Mouse (Mus musculus): ENCODE measurements at regions not wholly inside any gene's neighbourhood (a gene's known extent, or its start where the extent isn't known, plus 50 kb on each side); places are given as distances from the start of the nearest gene placed in this dataset.

DNA sequence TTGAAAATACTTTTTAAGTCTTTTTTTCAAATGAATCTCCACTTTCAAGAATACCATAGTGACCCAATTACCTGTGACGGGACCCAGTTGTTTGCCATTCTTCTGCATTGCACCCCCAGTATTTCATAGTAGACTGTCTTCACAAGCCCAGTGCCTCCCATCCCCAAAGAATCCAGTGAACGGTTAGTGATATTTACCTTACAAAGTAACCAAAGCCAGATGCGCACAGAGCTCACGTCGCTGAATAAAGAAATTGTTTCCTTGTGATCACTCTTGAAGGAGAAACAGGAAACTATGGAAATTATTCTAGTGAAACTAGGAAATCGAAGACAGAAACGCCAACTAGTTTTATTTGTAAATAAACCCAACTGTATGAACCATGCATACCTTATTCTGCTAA, 91.4 kb upstream of the Ssbp2 start:
- no peak for DNase-seq

DNA sequence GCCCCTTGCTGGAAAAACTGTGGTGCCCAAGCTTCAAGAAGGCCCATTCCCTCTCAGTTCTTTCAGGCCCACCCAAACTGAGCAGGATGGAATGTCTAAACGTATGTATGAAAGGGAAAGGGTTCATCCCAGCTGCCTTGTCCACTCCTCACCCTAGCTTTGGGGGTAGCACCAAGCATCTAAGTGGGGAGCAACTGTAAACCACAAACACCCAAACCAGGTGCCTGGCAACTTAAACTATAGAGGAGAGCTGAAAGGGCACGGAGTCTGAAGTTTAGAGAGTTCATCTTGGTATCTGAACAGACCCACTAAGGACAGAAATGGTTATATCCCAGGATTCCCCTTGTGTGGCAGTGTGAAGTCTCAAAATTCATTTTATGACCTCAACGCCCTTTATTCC, 90.1 kb upstream of the Ssbp2 start:
- peak in 1 of 2 experiments; percentile 18 for DNase-seq

More for the DNA sequence above, 91.4 kb upstream of the Ssbp2 start:
- intact Hi-C loops (cut with DNase I): no loop called here

GRCm38 (mm10) chr13:91370441-91370840, 89.6 kb upstream of the Ssbp2 start:
- intact Hi-C loops (cut with DNase I): loop anchor here (2.0 to 5.0 kb wide), 5 partner anchors 50 to 403 kb away; partner anchors contain the start of gene Atg10
- DNase-seq: peak; percentile 55 to 63

More for the DNA sequence above, 90.1 kb upstream of the Ssbp2 start:
- intact Hi-C loops (cut with DNase I): loop anchor here (2.0 to 5.0 kb wide), 5 partner anchors 51 to 403 kb away; partner anchors contain the start of gene Atg10

- peak; percentile 98 to 99 for DNase-seq
- intact Hi-C loops (cut with DNase I): loop anchor here (1.0 to 5.0 kb wide), 6 partner anchors 50 to 404 kb away; partner anchors contain the start of genes Atg10 and Ssbp2
Measured at GRCm38 (mm10) chr13:91370886-91371595, 89.0 kb upstream of the Ssbp2 start.

DNA sequence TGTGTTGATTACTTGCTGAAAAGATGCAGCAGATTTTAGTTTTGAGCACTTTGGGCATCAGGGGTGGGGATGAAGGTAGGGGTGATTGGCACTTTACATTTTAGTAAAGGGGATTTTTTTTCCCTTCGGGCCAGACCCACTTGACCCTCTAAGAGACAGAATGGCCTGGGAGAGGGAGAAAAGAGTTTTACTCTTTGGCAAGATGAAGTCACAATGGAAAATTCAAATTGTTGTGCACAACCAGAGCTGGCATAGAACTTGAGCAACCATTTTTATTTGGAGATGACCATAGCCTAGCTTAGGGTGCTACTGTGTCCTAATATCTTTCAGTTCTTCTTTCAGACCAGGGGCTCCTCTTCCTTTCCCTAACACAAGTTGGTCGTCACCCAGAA, 88.5 kb upstream of the Ssbp2 start:
- DNase-seq: no peak
- intact Hi-C loops (cut with DNase I): loop anchor here (1.0 to 5.0 kb wide), 6 partner anchors 49 to 404 kb away; partner anchors contain the start of genes Atg10 and Ssbp2

- intact Hi-C loops (cut with DNase I): loop anchor here (5.0 kb wide), 3 partner anchors 265 to 405 kb away; no protein-coding TSS in a partner anchor
- DNase-seq: peak; percentile 50 to 63
Measured at GRCm38 (mm10) chr13:91372130-91372875, 87.8 kb upstream of the Ssbp2 start.

DNA sequence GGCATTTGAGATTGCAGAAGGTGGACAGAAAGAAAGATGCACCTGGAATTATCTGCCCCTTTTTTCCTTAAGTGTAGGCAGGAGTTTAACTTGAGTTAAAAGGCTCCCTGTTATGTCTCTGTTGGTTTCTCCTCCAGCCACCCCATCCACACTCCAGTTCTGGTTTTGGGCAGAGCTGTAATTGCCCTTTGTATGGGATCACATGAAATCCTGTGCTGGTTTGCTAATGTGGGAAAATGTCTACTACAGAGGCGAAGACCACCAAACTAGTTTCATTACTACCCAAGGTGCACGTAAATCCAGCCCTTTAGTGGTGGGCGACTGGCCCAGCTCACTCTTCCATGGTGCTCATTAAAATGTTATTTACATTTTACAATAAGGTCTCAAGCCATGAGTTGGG, 85.9 kb upstream of the Ssbp2 start:
- peak; percentile 77 to 80 for DNase-seq
- intact Hi-C loops (cut with DNase I): loop anchor here (5.0 kb wide), 3 partner anchors 263 to 407 kb away; no protein-coding TSS in a partner anchor

GRCm38 (mm10) chr13:91376556-91376955, 83.5 kb upstream of the Ssbp2 start:
- intact Hi-C loops (cut with DNase I): no loop called here
- no peak for DNase-seq

- DNase-seq: no peak
- intact Hi-C loops (cut with DNase I): no loop called here
Measured at GRCm38 (mm10) chr13:91377428-91377827, 82.7 kb upstream of the Ssbp2 start.

- no peak for DNase-seq
- intact Hi-C loops (cut with DNase I): no loop called here
Measured at GRCm38 (mm10) chr13:91377972-91378371, 82.1 kb upstream of the Ssbp2 start.

DNA sequence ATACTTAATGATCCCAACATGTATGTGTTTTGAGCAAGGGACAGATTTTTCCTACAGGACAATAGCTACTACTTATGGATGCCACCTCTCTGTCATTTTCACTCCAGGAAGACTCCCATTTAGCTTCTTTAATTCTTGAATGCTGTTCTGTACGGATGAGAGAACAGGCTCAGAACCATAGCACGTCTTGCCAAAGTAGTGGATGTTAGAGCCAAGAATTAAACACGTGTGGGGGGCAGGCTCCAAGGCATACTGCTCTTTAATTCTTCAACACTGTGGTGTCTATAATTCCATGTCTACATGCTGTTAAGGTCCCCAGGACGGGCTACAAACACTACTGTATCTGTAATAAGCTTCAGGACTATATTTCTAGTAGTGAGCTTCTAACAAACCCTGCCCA, 74.7 kb upstream of the Ssbp2 start:
- no peak for DNase-seq
- intact Hi-C loops (cut with DNase I): no loop called here

DNA sequence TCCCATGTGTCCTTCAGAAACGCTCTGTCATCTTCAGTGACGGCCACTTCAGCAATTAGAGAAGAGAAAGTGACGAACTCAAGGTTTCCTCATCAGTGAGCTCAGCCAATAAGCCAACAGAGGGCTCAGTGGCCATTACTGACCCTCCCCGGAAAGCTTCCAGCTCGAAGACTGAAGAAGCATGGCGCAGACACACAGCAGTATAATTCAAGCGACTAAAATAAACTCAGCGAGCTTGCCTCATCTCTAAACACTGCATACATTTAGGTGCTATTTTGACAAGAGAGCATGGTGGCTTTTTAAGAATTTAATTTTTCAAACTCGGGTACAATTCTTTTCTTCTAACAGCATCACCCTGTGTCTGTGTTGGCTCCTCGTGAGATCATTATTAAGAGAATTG, 72.2 kb upstream of the Ssbp2 start:
- DNase-seq: no peak
- intact Hi-C loops (cut with DNase I): no loop called here

DNA sequence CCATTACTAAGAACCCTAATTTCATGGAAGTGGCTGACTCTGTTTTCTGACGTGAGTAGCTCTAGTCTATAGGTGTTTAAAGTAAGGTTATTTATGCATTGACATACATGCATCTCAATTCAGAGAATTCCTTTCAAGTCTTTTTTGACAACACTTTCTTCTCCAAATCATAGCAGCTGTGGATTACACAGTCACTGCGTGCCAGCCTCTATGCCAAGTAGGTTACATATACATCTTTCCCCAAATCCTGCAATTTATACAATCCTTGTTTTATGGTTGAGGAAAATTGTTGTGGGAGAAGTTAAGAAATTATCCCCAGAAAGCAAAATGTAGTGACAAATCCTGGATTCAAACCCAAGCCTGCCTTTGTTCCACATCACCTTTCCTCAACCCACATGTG, 56.5 kb upstream of the Ssbp2 start:
- no peak for DNase-seq
- intact Hi-C loops (cut with DNase I): no loop called here

DNA sequence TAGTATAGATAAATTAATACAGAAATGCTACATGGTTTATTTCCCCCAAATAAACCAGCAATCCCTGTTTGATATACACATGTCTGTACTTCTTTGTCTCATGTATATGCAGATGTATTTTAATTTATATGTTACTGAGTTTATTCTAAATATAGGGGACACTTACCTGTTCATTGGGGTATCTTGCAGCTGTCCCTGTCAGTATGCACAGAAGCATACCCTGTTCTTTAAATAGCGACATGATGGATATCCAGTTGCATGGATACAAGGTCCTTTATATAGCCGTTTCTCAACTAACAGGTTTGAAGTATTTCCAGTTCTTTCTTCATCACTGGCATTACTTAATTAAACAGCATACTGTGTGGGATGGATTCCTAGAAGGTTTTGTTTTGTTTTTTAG, 55.1 kb upstream of the Ssbp2 start:
- intact Hi-C loops (cut with DNase I): no loop called here
- DNase-seq: no peak

- DNase-seq: no peak
- intact Hi-C loops (cut with DNase I): no loop called here
Measured at GRCm38 (mm10) chr13:91410116-91410515, 50.0 kb upstream of the Ssbp2 start.
